Mouse (Mus musculus) liver, adult 2 months (tissue): ENCODE measurements around the gene Iffo1.

Experiments
- CTCF ChIP-seq: fragments of 200-500 bp; IDR thresholded peaks from 2 replicates; pipeline ENCODE4 v1.5.1; 2011; ENCODE audit warnings: low read depth, low read length, control low read depth
- POLR2A ChIP-seq: fragments of 200-500 bp; IDR thresholded peaks from 2 replicates; pipeline ENCODE4 v1.6.1; 2011; ENCODE audit warnings: low read length, control low read depth; ENCODE audit not compliant: insufficient read depth; ENCODE audit errors: extremely low read depth

DNA sequence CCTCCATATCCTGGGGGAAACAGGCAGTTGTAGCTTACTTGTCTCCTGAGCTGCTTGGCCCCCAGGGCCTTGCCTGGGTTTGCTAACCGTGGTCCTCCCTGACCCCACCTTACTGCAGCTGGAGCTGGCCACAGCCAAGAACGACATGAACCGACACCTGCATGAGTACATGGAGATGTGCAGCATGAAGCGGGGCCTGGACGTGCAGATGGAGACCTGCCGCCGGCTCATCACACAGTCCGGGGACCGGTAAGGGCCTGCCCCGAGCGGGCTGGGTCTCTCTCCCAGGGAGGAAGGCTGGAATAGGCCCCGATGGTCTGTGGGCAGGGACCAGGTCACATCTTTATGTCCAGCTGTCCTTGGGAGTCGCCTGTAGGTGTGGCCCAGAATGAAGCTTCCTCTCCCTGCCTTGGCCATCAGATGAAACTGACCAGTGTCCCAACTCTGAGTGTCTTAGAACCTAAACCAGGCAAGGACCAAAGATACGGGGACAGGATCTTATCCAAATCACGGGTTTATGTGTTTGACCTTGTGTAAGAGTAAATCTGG, 14.0 kb downstream of the Iffo1 start:
- no peak for TF ChIP-seq POLR2A
- no peak for TF ChIP-seq CTCF
